Mouse (Mus musculus): ENCODE results near the gene Sox5.

Sox5 gene

DNA sequence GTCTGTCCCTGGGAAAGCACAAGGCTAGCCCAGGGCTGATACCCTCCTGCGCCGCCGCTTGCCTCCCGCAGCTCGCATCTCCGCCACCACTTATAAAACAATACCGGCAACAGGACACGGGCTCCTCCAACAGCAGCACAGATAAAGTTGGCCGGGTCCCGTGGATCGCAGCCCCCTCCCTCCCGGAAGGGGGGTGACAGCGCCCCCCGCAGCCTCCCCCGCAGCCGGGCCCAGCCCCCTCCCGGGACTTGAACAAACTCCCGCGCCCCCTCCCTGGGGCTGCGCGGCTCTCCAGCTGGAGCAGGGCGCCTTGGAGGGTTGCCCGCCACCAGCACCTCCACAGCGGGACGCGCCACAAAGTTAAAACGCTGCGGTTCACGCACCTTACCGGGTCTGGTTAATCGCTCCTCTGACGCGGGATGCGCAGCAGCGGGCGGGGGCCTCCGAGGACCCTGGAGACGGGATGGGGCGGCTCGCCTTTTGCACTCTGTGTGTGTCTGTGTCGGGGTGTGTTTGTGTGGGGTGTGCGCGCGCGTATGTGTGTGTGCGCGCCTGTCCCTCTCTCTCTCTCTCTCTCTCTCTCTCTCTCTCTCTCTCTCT lies at the start of gene Sox5:
Sox5 (minus strand) TSS at position 547 of the 600 bp plus-strand sequence.
- DNase-seq (ENCODE audit: low read depth, low spot score): peak; percentile 44

GRCm38 (mm10) chr6:144825018-144825602 lies 43.3 kb upstream of the Sox5 start:
- no peak for DNase-seq (ENCODE audit: low read depth, low spot score)

GRCm38 (mm10) chr6:144824153-144824552 lies 42.4 kb upstream of the Sox5 start:
- DNase-seq (ENCODE audit: low read depth, low spot score): no peak

DNA sequence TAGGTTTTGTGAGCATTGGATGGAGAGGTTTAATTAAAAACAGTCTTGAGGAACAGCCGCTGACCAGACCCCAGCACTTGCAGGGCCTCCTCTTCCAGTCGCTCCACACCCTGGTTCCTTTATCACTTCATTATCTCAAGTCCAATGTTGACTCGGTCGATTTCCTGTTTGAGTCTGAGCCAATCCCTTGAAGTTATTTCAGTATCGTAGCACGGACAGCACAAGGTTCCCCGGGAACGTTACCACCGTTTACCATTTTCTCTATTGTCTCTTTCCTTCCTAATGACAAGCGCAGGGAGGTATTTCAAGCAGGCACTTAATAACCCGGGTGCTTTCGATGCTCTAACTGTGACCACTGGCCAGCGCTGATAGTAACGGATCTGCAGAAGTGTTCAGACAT lies 40.8 kb upstream of the Sox5 start:
- no peak for DNase-seq (ENCODE audit: low read depth, low spot score)

DNA sequence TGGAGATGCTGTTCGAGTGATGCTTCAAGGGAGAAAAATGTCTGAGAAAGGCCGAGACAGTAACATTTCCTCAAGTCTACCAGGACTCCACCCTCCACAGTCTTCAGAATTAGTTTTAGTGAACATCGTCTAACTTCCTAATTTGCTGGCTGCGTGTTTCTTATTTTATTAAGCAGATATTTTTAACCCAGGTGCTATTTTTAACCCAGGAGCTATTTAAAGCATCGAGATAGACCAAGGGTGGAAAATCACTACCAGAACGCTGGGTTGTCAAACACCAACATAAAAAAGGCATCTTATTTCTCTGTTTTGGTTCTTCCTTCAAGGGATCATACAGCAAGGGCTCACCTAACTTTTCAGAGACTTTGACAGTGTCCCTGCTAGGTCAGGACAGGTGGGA lies 39.2 kb upstream of the Sox5 start:
- no peak for DNase-seq (ENCODE audit: low read depth, low spot score)

GRCm38 (mm10) chr6:144818016-144818415 lies 36.2 kb upstream of the Sox5 start:
- DNase-seq (ENCODE audit: low read depth, low spot score): no peak

- no peak for DNase-seq (ENCODE audit: low read depth, low spot score)
These were observed 35.7 kb upstream of the Sox5 start for GRCm38 (mm10) chr6:144817329-144817932.

- DNase-seq (ENCODE audit: low read depth, low spot score): no peak
These were observed 33.8 kb upstream of the Sox5 start for GRCm38 (mm10) chr6:144815542-144815941.

GRCm38 (mm10) chr6:144814931-144815364 lies 33.2 kb upstream of the Sox5 start:
- DNase-seq (ENCODE audit: low read depth, low spot score): peak; percentile 77

DNA sequence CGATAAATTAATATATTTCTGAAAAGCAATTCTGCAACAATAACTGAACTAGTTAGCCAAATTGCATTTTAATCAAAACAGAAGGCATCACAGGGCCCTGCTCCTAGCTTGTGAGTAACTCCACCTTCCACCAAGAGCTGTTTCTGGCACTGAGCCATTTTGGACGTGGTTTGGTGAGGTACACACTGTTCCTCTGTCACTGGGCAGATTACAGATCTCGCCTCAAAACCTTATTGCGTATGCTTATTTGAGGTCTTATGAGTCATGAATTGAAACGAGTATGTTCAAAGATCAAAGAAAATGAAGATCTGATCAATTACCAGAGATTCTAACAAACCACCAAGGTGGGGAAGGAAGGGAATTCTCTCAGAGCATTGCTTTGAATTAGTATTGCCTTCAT lies 22.5 kb upstream of the Sox5 start:
- peak; percentile 13 for DNase-seq (ENCODE audit: low read depth, low spot score)

DNA sequence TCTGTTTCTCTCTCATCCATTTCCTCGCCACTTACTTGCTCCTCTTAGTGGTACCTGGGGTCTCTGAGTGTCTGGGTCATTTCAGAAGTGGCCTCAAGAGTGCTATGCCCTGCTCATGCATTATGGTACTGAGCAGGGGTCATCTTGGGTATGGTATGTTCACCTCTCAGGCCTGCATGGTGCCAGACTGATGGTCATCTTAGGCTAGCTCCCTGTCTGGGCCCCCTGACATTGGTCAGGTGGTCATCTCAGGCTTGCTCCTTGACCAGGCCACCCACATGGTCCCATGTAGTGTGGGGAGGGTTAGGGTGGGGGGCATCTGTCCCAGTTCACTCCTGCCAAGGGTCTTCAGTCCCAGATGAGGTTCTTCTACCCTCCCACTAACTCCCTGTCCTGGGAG lies 21.3 kb upstream of the Sox5 start:
- DNase-seq (ENCODE audit: low read depth, low spot score): no peak

DNA sequence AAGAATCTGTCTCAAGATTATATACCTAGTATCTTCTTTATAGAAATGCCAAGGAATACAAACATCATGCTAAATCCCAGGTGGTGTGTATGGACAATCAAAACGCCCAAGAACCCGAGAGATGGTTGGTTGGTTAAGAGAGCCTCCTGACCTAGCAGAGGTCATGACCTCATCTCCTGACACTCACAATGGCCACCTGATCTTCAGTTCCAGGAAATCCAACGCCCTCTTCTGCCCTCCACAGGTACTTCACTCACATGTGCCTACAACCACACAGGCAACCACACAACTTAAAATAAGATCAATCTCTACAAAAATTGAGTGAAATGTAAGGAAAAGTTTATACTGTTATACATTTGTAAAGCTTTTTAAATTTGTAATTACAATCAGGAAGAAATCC lies 12.6 kb upstream of the Sox5 start:
- no peak for DNase-seq (ENCODE audit: low read depth, low spot score)

GRCm38 (mm10) chr6:144792871-144793270 lies 11.1 kb upstream of the Sox5 start:
- DNase-seq (ENCODE audit: low read depth, low spot score): no peak

DNA sequence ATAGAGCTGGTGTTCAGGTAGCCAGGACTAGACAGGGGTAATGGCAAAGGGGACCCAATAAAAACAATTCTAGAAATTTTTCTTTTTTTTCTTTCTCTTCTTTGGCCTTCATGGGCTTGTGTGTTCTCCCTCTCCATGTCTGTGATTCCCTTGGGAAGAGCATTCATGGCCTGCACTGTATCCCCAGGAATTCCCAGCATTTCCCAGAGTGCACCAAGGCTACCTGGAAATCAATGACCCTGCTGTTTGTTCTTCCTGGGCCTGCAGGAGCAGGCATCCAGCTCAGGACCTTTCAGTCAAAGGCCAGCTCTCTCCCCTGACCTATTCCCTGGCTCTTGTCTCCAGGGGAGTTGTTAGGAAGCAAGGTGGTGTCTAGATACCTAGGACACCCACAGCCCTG lies 1.5 kb upstream of the Sox5 start:
- no peak for DNase-seq (ENCODE audit: low read depth, low spot score)

DNA sequence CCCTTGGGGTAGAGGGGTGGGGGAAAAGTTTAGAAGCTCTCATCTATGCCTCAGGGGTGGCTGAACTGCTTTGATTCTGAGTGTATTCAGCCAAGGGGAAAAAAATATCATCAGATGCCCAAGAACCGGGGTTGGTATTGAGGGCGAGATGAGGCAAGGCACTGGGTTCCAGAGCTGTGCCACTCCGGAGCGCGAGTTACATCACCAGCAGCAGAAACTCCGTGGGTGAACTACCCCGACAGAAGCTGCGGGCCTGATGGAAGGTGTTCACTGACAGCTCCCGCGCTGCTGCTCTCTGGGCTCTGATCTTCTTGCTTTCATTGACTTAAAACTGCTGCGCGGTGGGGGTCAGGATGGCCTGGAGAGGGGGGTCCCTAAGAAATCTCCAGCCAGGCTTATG lies 1.1 kb upstream of the Sox5 start:
- DNase-seq (ENCODE audit: low read depth, low spot score): no peak

DNA sequence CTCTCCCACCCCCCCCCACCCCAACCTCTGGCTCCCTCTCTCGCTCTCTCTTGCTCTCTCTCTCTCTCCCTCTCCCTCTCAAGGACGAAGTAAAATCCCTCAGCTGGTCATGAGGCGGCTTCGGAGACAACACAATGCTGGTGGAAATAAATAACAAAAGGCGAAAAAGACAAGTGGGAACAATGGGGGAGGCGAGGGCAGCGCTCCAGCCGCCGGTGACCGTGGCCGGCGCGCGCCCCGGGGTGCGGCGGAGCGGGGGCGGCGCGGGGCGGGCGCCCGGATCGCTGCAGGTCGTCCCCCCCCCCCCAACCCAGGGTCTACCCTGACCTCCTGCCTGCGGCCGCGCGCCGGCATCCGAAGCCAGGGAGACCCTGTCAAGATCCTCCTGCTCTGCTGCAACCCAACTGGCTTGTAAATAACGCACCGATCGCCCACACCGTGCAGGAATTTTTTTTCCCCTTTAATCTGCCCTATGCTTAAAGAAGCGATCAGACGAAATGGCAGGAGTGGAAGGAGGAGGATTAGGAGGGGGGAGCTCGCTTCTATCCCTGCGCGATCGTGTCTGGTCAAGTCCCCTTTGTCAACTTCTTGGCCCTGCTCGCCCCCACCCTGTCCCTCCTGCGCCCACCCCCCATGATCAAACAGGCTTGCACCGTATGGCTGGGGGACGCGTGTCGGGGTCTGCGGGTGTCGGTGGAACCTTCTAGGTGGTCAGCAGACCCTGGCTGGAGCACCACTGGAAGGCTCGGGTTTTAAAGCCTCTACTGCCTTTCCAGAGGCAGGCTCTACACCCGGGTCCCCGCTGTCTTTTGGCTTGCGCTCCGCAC lies 467 bp upstream of the Sox5 start:
- no peak for DNase-seq (ENCODE audit: low read depth, low spot score)

DNA sequence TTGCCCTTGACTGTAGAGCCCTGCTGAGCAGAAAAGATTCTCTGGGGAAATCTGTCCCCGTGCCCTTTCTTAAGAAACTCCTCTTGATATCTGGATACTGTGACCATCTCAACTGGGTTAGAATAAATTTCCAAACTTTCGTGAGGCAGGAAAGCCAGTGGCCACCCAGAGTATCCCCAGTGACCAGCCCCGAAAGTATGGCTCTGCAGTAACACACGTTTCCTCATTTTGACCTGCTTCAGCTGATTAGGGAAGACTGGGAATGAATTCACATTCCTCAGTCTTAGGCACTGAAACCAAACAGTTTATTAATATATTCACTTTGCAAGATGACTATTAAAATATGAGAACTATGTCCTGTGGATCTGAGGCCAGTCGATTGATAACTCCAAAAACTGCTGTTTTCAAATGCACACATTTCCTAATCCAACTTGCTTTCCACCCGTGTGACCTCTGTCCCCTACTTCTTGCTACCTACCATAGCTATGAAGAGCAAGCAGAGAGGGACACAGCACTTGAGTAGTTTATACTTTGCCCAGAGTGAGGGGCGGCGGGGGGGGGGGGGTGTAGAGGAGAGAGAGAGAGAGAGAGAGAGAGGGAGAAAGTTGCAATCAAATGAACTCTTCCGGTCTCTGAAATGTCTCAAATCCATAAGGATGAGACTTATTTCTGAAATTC lies 1.0 kb downstream of the Sox5 start:
- DNase-seq (ENCODE audit: low read depth, low spot score): peak; percentile 6

- DNase-seq (ENCODE audit: low read depth, low spot score): no peak
These were observed 1.7 kb downstream of the Sox5 start for GRCm38 (mm10) chr6:144779945-144780607.

DNA sequence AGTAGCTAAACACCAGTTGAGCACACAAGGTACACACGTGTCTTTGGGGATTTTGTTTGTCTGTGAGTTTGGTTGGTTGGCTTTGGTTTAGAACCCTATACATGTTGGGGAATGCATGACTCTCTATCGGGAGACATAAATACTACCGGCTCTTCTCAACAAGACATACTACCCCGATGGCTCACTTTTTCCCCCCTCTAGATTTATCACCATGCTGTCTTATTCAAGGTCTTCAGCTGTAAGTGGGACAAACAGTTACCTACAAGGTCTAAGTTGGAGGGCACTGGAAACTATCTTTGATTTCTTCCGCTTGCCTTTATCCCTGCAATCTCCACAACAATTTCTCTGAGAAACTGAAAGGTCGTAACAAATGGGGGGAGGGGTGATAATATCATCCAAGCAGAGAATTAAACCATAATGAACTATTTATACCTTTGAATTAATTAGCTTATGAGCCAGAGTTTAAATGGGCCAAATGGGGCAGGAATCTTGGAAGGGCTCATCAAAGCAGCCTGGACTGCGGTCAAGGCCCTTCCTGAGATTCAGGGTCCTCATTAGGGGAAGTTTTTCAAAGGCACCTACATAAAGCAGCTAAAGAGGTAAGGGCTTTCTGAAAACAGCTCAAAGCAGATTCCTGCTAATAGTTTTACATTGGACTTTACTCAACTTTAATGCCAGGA lies 4.3 kb downstream of the Sox5 start:
- no peak for DNase-seq (ENCODE audit: low read depth, low spot score)

DNA sequence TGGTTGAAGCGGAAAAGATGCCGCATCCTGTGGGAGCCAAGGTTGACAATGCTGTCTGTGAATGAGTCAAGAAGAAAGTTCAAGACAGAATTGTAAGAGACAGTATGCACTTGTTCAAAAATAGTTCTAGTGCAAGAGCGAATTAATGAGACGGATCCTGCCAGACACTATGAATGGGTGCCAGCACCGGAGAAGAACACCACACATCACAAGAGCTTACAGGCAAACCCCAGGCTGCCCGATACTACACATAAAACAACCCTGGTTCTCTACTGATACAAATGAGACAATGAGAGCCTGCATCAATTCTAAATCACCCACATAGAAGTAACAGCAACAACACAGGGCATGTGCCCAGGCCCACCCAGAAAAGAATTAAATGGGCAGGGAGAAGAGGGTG lies 8.0 kb downstream of the Sox5 start:
- DNase-seq (ENCODE audit: low read depth, low spot score): no peak

- DNase-seq (ENCODE audit: low read depth, low spot score): peak; percentile 83
These were observed 8.8 kb downstream of the Sox5 start for GRCm38 (mm10) chr6:144772985-144773384.
